Mouse (Mus musculus): ENCODE measurements around the gene Gm42372.
"Not testable (repeated sequence)": the region's sequence is repeated elsewhere in the genome, so short reads cannot be mapped to it uniquely, and the experiment has no call there.

The Gm42372 gene

GRCm38 (mm10) chr7:16982859-16983568 lies at the start of gene Gm42372:
Gm42372 (plus strand) TSS chr7:16983086.
- no peak for DNase-seq (ENCODE audit: low spot score)

- DNase-seq (ENCODE audit: low spot score) = no peak
These were observed 45.6 kb upstream of the Gm42372 start for GRCm38 (mm10) chr7:16937312-16937711.

GRCm38 (mm10) chr7:16938117-16938791 lies 44.6 kb upstream of the Gm42372 start:
- no peak for DNase-seq (ENCODE audit: low spot score)

- no peak for DNase-seq (ENCODE audit: low spot score)
These were observed 42.6 kb upstream of the Gm42372 start for GRCm38 (mm10) chr7:16940292-16940691.

- no peak for DNase-seq (ENCODE audit: low spot score)
These were observed 40.0 kb upstream of the Gm42372 start for GRCm38 (mm10) chr7:16942861-16943260.

- peak; percentile 74 for DNase-seq (ENCODE audit: low spot score)
These were observed 38.7 kb upstream of the Gm42372 start, which contains the start of gene Pnmal2 for GRCm38 (mm10) chr7:16944061-16944807. Pnmal2 (plus strand) TSS chr7:16944682.

- DNase-seq (ENCODE audit: low spot score) = no peak
These were observed 38.0 kb upstream of the Gm42372 start for GRCm38 (mm10) chr7:16944808-16945315.

- DNase-seq (ENCODE audit: low spot score) = no peak
These were observed 37.5 kb upstream of the Gm42372 start for GRCm38 (mm10) chr7:16945419-16945818.

- DNase-seq (ENCODE audit: low spot score) = no peak
These were observed 36.2 kb upstream of the Gm42372 start for GRCm38 (mm10) chr7:16946441-16947348.

GRCm38 (mm10) chr7:16947349-16947895 lies 35.5 kb upstream of the Gm42372 start:
- no peak for DNase-seq (ENCODE audit: low spot score)

- no peak for DNase-seq (ENCODE audit: low spot score)
These were observed 34.9 kb upstream of the Gm42372 start for GRCm38 (mm10) chr7:16947959-16948361.

GRCm38 (mm10) chr7:16948923-16949458 lies 33.9 kb upstream of the Gm42372 start:
- no peak for DNase-seq (ENCODE audit: low spot score)

GRCm38 (mm10) chr7:16949908-16950841 lies 32.7 kb upstream of the Gm42372 start:
- peak; percentile 72 for DNase-seq (ENCODE audit: low spot score)

GRCm38 (mm10) chr7:16950861-16951635 lies 31.8 kb upstream of the Gm42372 start:
- DNase-seq (ENCODE audit: low spot score) = peak; percentile 72

- DNase-seq (ENCODE audit: low spot score) = not testable (repeated sequence)
These were observed 29.1 kb upstream of the Gm42372 start for GRCm38 (mm10) chr7:16953776-16954175.

GRCm38 (mm10) chr7:16955712-16956111 lies 27.2 kb upstream of the Gm42372 start:
- no peak for DNase-seq (ENCODE audit: low spot score)

GRCm38 (mm10) chr7:16956410-16957265 lies 26.2 kb upstream of the Gm42372 start:
- no peak for DNase-seq (ENCODE audit: low spot score)

Measured in ovary, postnatal 14 days (tissue).